Mouse (Mus musculus) testis, adult 2 months (tissue): ENCODE results near the gene Gpr160.

ENCODE experiments used
- CTCF ChIP-seq: fragments of 200-500 bp; IDR thresholded peaks from 2 replicates; pipeline ENCODE4 v1.5.1; 2012; ENCODE audit warnings: low read depth, mild to moderate bottlenecking, inconsistent platforms, low read length, moderate library complexity; ENCODE audit not compliant: control insufficient read depth, insufficient read depth, insufficient replicate concordance
- POLR2A ChIP-seq: fragments of 200-500 bp; IDR thresholded peaks from 2 replicates; pipeline ENCODE4 v1.6.1; 2012; ENCODE audit warnings: low read depth, mild to moderate bottlenecking, inconsistent platforms, low read length, moderate library complexity; ENCODE audit not compliant: control insufficient read depth

DNA sequence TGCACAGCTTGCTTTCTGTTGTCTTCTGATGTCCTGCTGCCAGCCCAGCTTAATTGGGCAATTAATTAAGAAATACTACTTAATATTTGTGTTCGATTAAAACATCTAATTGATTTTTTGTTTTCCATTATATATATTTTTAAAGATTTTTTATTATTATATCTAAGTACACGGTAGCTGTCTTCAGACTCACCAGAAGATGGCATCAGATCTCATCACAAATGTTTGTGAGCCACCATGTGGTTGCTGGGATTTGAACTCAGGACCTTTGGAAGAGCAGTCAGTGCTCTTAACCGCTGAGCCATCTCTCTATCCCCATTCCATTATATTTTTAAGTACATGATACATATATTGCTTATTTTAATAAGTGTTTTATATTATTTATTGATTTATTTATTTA, 22.5 kb upstream of the Gpr160 start:
- TF ChIP-seq POLR2A = no peak
- TF ChIP-seq CTCF = no peak
